Mouse (Mus musculus) liver, postnatal 0 days (tissue): ENCODE results near the gene Hist1h2ah. TPM values are rescaled to one million over a fixed set of nuclear protein-coding genes. Genes with fewer than 3 reads are reported as not detected.

Source experiments
- ATAC-seq: fragments of 200-750 bp; cut with Nextera tagmentation; 2 replicates; pipeline ENCODE4 v1.8.0; 2017; ENCODE audit warnings: mild to moderate bottlenecking, moderate library complexity
- DNase-seq: peaks from one replicate; pipeline ENCODE4 v3.0.0-alpha.2; 2016
- H3K27ac ChIP-seq: fragments of 300-500 bp; sonication (generic); 2 replicates; pipeline ENCODE4 v1.5.1; 2014; ENCODE audit warnings: antibody characterized with exemption, moderate library complexity, mild to moderate bottlenecking, low read depth
- H3K27me3 ChIP-seq: fragments of 300-500 bp; sonication (generic); 2 replicates; pipeline ENCODE4 v1.6.1; 2014; ENCODE audit warnings: low read length, control low read depth, mixed read lengths; ENCODE audit not compliant: insufficient read depth
- H3K36me3 ChIP-seq: fragments of 300-500 bp; sonication (generic); replicated peaks from 2 replicates; pipeline ENCODE4 v1.6.1; 2014; ENCODE audit warnings: mild to moderate bottlenecking, control low read depth, low read length, moderate library complexity, mixed read lengths; ENCODE audit not compliant: insufficient read depth
- H3K4me1 ChIP-seq: fragments of 300-500 bp; sonication (generic); 2 replicates; pipeline ENCODE4 v1.6.1; 2014; ENCODE audit warnings: antibody characterized with exemption, mild to moderate bottlenecking, control low read depth; ENCODE audit not compliant: insufficient read depth
- H3K4me2 ChIP-seq: fragments of 300-500 bp; sonication (generic); 2 replicates; pipeline ENCODE4 v1.6.1; 2014; ENCODE audit warnings: low read depth, mild to moderate bottlenecking, low read length, moderate library complexity, mixed read lengths
- H3K4me3 ChIP-seq: fragments of 300-500 bp; sonication (generic); 2 replicates; pipeline ENCODE4 v1.5.1; 2014; ENCODE audit warnings: low read depth, low read length
- H3K9ac ChIP-seq: fragments of 300-500 bp; sonication (generic); replicated peaks from 2 replicates; pipeline ENCODE4 v1.6.1; 2014; ENCODE audit warnings: mild to moderate bottlenecking, moderate library complexity
- H3K9me3 ChIP-seq: fragments of 300-500 bp; sonication (generic); 2 replicates; pipeline ENCODE4 v1.6.1; 2016; ENCODE audit warnings: mild to moderate bottlenecking, control low read depth, low read length, mixed read lengths
- CTCF ChIP-seq: sonication (generic); IDR thresholded peaks from 2 replicates; pipeline ENCODE4 v1.5.1; 2016; ENCODE audit warnings: antibody characterized with exemption, low read depth
- EP300 ChIP-seq: IDR thresholded peaks from 2 replicates; pipeline ENCODE4 v1.6.1; 2016; ENCODE audit warnings: antibody characterized with exemption, low read depth, mild to moderate bottlenecking
- WGBS: fragments of 180-500 bp; shearing (Covaris S2); extraction: QIAGEN DNeasy Blood & Tissue Kit; methylation state at CpG from one replicate; pipeline ENCODE4 v1.1.7; 2014; ENCODE audit not compliant: insufficient replicate concordance; 5-methylcytosine and 5-hydroxymethylcytosine counted together
- polyA plus RNA-seq: library from polyadenylated mRNA; unstranded; fragments of >200 nt; fragmentation: Nextera tagmentation; extraction: Ambion mirVana; gene quantifications from 2 replicates; pipeline ENCODE4 v1.2.1, GENCODE M21; 2015

The Hist1h2ah gene
- polyA plus RNA-seq, 1 experiment from 2014 or later = 9.9 TPM

GRCm38 (mm10) chr13:22026058-22027031 lies 9.0 kb downstream of the Hist1h2ah start:
- Histone ChIP-seq H3K4me1 (peaks cover 7% of the 10 kb centered on the region), H3K9ac (peak overlapping the region; percentile 72), H3K4me2 (peak overlapping the region; percentile 73), H3K27me3 (no peaks in the 10 kb centered on the region), H3K9me3 (no peaks in the 10 kb centered on the region), H3K4me3 (peak overlapping the region; percentile 62), H3K27ac (peak overlapping the region; percentile 66), H3K36me3 (no peaks in the 10 kb centered on the region)
- WGBS = 1% methylated on average over 35 of the region's 35 CpGs
- DNase-seq = peak; percentile 91
- ATAC-seq = peak; percentile 50
- TF ChIP-seq EP300 = peak; percentile 77
- no peak for TF ChIP-seq CTCF

DNA sequence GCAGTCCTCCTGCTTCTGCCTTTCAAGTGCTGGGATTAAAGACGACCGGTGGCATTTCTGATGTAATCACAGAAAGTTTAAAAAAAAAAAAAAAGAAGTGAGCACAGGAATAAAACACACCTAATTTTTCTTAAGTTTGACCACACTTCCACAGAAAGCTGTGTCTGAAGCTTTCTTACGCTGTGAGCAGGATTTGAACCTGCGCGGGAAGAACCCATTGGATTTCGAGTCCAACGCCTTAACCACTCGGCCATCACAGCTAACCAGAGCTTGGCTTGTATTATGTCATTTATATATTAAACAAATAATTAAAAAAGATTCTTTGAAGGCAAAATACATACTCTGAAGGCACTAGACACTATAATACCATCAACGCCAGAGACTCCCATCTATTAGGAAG lies 13.1 kb downstream of the Hist1h2ah start:
- under 1% methylated on average over 9 of the region's 9 CpGs for WGBS
- peak overlapping the region; percentile 65 for H3K9ac ChIP-seq
- H3K27ac ChIP-seq = peak overlapping the region; percentile 74
- H3K36me3 ChIP-seq = no peaks in the 10 kb centered on the region
- peak; percentile 72 for ATAC-seq
- no peaks in the 10 kb centered on the region for H3K9me3 ChIP-seq
- H3K27me3 ChIP-seq = no peaks in the 10 kb centered on the region
- DNase-seq = peak; percentile 88
- peak overlapping the region; percentile 81 for H3K4me2 ChIP-seq
- H3K4me3 ChIP-seq = peak overlapping the region; percentile 59
- TF ChIP-seq CTCF = no peak
- peak; percentile 62 for TF ChIP-seq EP300
- H3K4me1 ChIP-seq = peaks cover 7% of the 10 kb centered on the region

DNA sequence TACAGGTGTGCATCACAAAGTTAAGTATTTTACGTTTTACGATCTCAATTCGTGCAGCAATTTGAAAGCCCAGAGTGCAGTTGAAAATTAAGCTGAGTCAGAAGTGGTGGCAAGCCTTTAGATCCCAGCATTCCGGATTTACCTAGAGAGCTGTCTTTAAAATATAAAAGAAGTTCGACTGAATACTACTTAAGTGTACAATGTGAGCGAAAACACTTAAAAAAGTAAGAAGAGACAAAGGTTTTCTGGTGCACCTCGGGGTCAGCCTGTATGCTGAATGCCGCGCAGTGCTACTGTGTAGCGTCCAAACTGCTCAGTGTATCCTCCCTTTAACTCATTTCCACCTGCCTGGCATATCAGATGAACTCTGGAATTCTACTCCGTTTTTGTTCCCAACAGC lies 13.8 kb downstream of the Hist1h2ah start:
- ATAC-seq = peak; percentile 38
- Histone ChIP-seq H3K4me2 (peak overlapping the region; percentile 81), H3K27ac (peak overlapping the region; percentile 74), H3K36me3 (no peaks in the 10 kb centered on the region), H3K9ac (peak overlapping the region; percentile 65), H3K4me1 (peaks cover 7% of the 10 kb centered on the region), H3K27me3 (no peaks in the 10 kb centered on the region), H3K4me3 (peak overlapping the region; percentile 59), H3K9me3 (no peaks in the 10 kb centered on the region)
- no peak for TF ChIP-seq EP300
- no peak for TF ChIP-seq CTCF
- 0% methylated on average over 11 of the region's 11 CpGs for WGBS
- no peak for DNase-seq

DNA sequence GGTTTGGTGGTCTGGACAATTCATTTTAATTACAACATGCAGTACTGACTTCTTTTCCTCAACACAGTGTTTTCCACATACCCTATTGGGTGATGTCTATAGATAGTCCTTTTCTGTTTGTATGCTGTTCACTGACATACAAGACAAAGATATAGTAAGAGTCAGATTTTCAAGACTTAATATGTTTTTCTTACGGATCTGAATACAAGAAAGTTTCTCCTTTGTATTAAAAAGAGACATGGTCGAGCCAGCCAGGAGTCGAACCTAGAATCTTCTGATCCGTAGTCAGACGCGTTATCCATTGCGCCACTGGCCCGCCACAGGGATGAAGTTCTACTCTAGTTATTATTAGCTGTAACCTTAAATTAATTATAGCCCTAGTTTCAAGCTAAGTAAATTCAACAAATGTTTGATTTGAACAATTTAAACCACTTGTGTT lies 14.4 kb downstream of the Hist1h2ah start:
- H3K9me3 ChIP-seq = no peaks in the 10 kb centered on the region
- under 1% methylated on average over 8 of the region's 8 CpGs for WGBS
- H3K4me3 ChIP-seq = peak overlapping the region; percentile 59
- no peaks in the 10 kb centered on the region for H3K27me3 ChIP-seq
- ATAC-seq (peak; percentile 75), DNase-seq (peak; percentile 78)
- peaks cover 4% of the 10 kb centered on the region for H3K4me1 ChIP-seq
- no peaks in the 10 kb centered on the region for H3K36me3 ChIP-seq
- peak; percentile 20; the same call in 1 of the 2 replicates for TF ChIP-seq EP300
- TF ChIP-seq CTCF = no peak
- H3K4me2 ChIP-seq = peak overlapping the region; percentile 81
- peak overlapping the region; percentile 65 for H3K9ac ChIP-seq
- H3K27ac ChIP-seq = peak overlapping the region; percentile 74

DNA sequence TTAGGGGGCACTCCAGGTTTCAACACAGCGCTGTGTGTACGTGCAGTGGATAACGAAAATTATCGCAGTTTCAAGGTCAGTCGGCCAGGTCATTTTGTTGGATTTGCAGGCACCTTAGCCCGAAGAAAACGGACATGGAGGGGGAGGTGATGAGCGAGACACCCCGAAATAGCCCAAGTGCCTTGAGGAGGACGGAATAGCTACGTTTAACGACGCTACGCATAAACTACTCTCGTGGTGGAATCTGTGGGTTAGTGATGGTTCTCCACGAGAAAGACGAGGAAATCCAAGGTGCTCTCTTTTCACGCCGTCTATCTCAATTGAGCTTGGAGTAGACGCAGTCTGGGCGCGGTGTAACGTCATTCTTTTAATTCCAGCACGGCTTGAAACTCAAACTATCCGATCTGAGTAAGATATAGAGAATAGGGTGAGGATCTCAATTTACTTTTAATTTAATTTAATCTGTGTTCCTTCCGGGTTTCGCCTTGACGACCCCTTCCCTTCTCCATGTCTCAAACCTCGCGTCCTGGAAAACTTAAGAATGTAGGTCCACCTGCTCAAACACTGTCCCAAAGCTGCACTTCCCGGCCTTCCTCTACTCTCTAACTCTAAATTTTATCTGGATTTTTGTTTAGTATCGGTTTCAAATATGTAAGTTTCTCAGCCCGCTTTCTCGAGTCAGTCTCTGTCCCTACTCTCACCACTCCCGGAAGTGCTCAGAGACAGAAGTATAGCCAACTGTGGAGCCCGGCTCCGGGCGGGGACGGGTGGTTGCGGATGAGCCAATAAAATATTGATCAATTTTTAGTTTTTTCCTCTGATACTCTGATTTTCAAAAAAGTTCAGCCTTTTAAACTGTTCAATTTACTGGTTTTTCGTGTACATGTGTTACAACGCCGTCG lies 15.2 kb downstream of the Hist1h2ah start:
- H3K4me2 ChIP-seq = peak overlapping the region; percentile 81
- H3K36me3 ChIP-seq = no peaks in the 10 kb centered on the region
- 0 out of 2 replicates have a peak, but pooled peaks cover 2% of the 10 kb centered on the region for H3K27me3 ChIP-seq
- H3K9ac ChIP-seq = peak overlapping the region; percentile 57
- peak overlapping the region; percentile 31; the same call in 1 of the 2 replicates for H3K27ac ChIP-seq
- no peaks in the 10 kb centered on the region for H3K9me3 ChIP-seq
- peak; percentile 58 for DNase-seq
- H3K4me1 ChIP-seq = peaks cover 7% of the 10 kb centered on the region; the same call in 1 of the 2 replicates
- no peak for TF ChIP-seq EP300
- TF ChIP-seq CTCF = no peak
- peak overlapping the region; percentile 59 for H3K4me3 ChIP-seq
- peak; percentile 63 for ATAC-seq
- 1% methylated on average over 44 of the region's 44 CpGs for WGBS
